Mouse (Mus musculus) sigmoid colon, adult 10 weeks (tissue): ENCODE measurements around the gene Gm7970. TPM values are rescaled to one million over a fixed set of nuclear protein-coding genes. Genes with fewer than 3 reads are reported as not detected.

Experiments used
- polyA plus RNA-seq: library from polyadenylated mRNA; stranded (reverse); fragments of 350-450 nt; fragmentation: Illumina TruSeq; extraction: RNeasy Lipid Tissue Mini Kit (QIAGEN cat#74804); gene quantifications from one replicate; pipeline ENCODE4 v1.2.3, GENCODE M21; 2014; ENCODE audit warnings: low read depth, low replicate concordance

The Gm7970 gene
- not detected for polyA plus RNA-seq

DNA sequence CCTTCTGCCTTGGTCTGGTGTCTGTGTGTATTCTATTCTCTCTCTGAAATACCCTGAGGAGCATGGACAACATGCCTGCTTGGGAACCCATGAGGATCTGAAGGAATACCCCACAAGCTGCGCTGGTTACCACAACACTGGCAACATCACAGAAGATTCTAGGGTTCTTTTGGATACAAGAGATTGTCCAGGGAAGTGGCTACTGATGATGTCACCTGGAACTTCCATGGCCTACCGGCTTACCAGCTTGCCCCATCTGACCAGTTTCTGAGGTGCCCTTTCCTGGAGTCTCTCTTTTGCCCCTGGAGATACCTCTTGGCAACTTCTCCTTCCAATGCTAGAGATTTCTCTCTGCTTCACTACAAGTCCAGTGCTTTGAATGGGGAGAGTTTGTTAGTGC lies at the start of gene Gm7970:
Gm7970 (minus strand) TSS at position 101 of the 400 bp plus-strand sequence.

DNA sequence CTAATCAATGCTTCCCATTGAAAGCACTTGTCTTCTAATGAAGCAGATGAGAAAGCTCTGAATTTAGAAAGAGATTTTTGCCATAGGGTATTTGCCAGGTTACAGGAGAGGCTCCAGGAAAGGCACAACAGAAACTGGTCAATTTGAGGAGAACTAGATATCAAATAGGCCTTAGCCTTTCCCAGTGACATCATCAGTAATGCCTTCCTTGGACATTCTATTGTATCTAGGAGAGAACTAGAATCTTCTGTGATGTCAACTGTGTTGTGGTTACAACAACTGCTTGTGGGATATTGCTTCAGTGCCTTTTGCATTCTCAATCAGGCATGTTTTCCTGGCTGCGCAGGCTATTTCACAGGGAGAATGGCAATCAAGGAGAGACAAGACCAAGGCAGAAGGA lies 17.5 kb upstream of the Gm7970 start, which contains the start of gene 1700049E17Rik2:
1700049E17Rik2 (plus strand) TSS at position 301 of the 400 bp plus-strand sequence.

Other genes with a start within 250 kb of the Gm7970 start
- not detected for gene Gm5798, start 207.0 kb downstream of the Gm7970 start, polyA plus RNA-seq
- not detected for gene Gm7945, start 169.2 kb downstream of the Gm7970 start, polyA plus RNA-seq
- gene Gm6482, start 147.3 kb downstream of the Gm7970 start, polyA plus RNA-seq = not detected
- not detected for gene Gm7954, start 102.1 kb downstream of the Gm7970 start, polyA plus RNA-seq
- gene Gm3486, start 66.1 kb downstream of the Gm7970 start, polyA plus RNA-seq = not detected
- not detected for gene 1700049E17Rik2, start 17.6 kb upstream of the Gm7970 start, polyA plus RNA-seq
- not detected for gene Gm3072, start 69.0 kb upstream of the Gm7970 start, polyA plus RNA-seq
- not detected for gene Gm3676, start 90.9 kb upstream of the Gm7970 start, polyA plus RNA-seq
- gene Gm8068, start 146.3 kb upstream of the Gm7970 start, polyA plus RNA-seq = not detected
- gene Gm7929, start 195.0 kb upstream of the Gm7970 start, polyA plus RNA-seq = not detected
- gene Gm47189, start 216.9 kb upstream of the Gm7970 start, polyA plus RNA-seq = not detected